Mouse (Mus musculus): Measurements from ENCODE around the gene Rp9.
A peak's percentile ranks its signal among the peaks of the same experiment; 100 is the strongest.

Rp9 gene

GRCm38 (mm10) chr9:22469643-22470042, at the start of gene Rp9:
TSS of gene Rp9 (minus strand) at chr9:22469743.
- DNase-seq (ENCODE audit: low spot score): no peak

GRCm38 (mm10) chr9:22518394-22519041, 49.0 kb upstream of the Rp9 start:
- peak; percentile 24 for DNase-seq (ENCODE audit: low spot score)

- DNase-seq (ENCODE audit: low spot score): no peak
Observed at GRCm38 (mm10) chr9:22515076-22515475, 45.5 kb upstream of the Rp9 start.

GRCm38 (mm10) chr9:22505574-22505973, 36.0 kb upstream of the Rp9 start:
- no peak for DNase-seq (ENCODE audit: low spot score)

GRCm38 (mm10) chr9:22503581-22503980, 34.0 kb upstream of the Rp9 start:
- no peak for DNase-seq (ENCODE audit: low spot score)

GRCm38 (mm10) chr9:22502972-22503371, 33.4 kb upstream of the Rp9 start:
- DNase-seq (ENCODE audit: low spot score): no peak

GRCm38 (mm10) chr9:22497021-22497767, 27.7 kb upstream of the Rp9 start:
- DNase-seq (ENCODE audit: low spot score): no peak

GRCm38 (mm10) chr9:22495133-22495532, 25.6 kb upstream of the Rp9 start:
- DNase-seq (ENCODE audit: low spot score): no peak

- no peak for DNase-seq (ENCODE audit: low spot score)
Observed at GRCm38 (mm10) chr9:22494203-22494807, 24.8 kb upstream of the Rp9 start.

- DNase-seq (ENCODE audit: low spot score): no peak
Observed at GRCm38 (mm10) chr9:22488963-22489362, 19.4 kb upstream of the Rp9 start.

- no peak for DNase-seq (ENCODE audit: low spot score)
Observed at GRCm38 (mm10) chr9:22486211-22486610, 16.7 kb upstream of the Rp9 start.

GRCm38 (mm10) chr9:22484562-22485308, 15.2 kb upstream of the Rp9 start:
- no peak for DNase-seq (ENCODE audit: low spot score)

- DNase-seq (ENCODE audit: low spot score): no peak
Observed at GRCm38 (mm10) chr9:22483866-22484561, 14.5 kb upstream of the Rp9 start.

- DNase-seq (ENCODE audit: low spot score): no peak
Observed at GRCm38 (mm10) chr9:22478946-22479345, 9.4 kb upstream of the Rp9 start.

- no peak for DNase-seq (ENCODE audit: low spot score)
Observed at GRCm38 (mm10) chr9:22476265-22476664, 6.7 kb upstream of the Rp9 start.

- peak; percentile 86 for DNase-seq (ENCODE audit: low spot score)
Observed at GRCm38 (mm10) chr9:22475424-22475868, 5.9 kb upstream of the Rp9 start, which contains the start of gene Bbs9. TSS of gene Bbs9 (plus strand) at chr9:22475715.

GRCm38 (mm10) chr9:22468899-22469259, 664 bp downstream of the Rp9 start:
- DNase-seq (ENCODE audit: low spot score): no peak

GRCm38 (mm10) chr9:22468170-22468898, 1.2 kb downstream of the Rp9 start:
- DNase-seq (ENCODE audit: low spot score): no peak

GRCm38 (mm10) chr9:22467371-22468169, 2.0 kb downstream of the Rp9 start:
- DNase-seq (ENCODE audit: low spot score): peak; percentile 44

GRCm38 (mm10) chr9:22466212-22466611, 3.3 kb downstream of the Rp9 start:
- no peak for DNase-seq (ENCODE audit: low spot score)

Data from urinary bladder, postnatal 25 days (tissue).